Mouse (Mus musculus): Measurements from ENCODE around the gene Il24. TPM values are rescaled to one million over a fixed set of nuclear protein-coding genes. Genes with fewer than 3 reads are reported as not detected.

Gene Il24
- not detected for polyA plus RNA-seq (2014; fragmentation: Illumina TruSeq; extraction: RNeasy Lipid Tissue Mini Kit (QIAGEN cat#74804))

GRCm38 (mm10) chr1:130887354-130887753, at the start of gene Il24:
Gene Il24, minus strand, starts transcription at chr1:130887454.

GRCm38 (mm10) chr1:130911401-130912010, 24.3 kb upstream of the Il24 start, which contains the start of gene Il20:
Gene Il20, minus strand, starts transcription at chr1:130911451.

DNA sequence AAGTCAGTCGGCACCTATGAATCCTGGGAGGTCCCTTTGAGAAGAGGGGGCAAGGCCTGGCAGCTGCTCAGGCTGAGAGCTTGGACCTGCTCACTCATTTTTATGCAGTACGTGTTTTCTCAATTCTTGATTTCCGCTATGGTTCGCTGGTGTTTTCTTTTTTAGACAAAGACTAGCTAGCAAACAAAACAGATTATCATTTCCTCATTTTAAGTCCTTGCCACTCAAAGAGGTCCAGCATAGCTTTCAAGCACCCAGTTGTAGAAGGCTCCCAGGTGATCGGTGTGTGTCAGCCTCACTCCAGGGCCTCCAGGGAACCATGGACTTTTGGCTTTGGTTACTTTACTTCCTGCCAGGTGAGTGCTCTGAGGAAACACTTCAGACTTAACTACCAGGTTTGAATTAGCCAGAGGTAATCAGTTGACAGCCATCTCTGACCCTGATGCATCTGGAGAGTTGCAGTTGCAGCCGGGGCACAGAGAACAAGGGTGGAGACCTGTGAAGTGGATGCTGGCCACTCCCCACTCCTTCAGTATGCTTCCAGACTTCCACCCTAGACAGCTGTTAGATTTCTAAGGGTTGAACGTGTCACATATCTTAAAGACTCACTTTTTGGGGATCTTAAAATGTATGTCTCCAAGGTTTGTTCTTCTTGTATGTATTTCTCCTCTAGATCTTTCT, 21.6 kb downstream of the Il24 start, which contains the start of gene Fcmr:
Gene Fcmr, plus strand, starts transcription at position 129 of the 681 bp plus-strand sequence.

Other genes starting within 250 kb of the Il24 start
- gene C4bp, start 225.8 kb downstream of the Il24 start, polyA plus RNA-seq (2014; fragmentation: Illumina TruSeq; extraction: RNeasy Lipid Tissue Mini Kit (QIAGEN cat#74804)) = 0.20 TPM
- gene Gm29427, start 171.7 kb downstream of the Il24 start, polyA plus RNA-seq (2014; fragmentation: Illumina TruSeq; extraction: RNeasy Lipid Tissue Mini Kit (QIAGEN cat#74804)) = not detected
- gene Yod1, start 170.1 kb downstream of the Il24 start, polyA plus RNA-seq (2014; fragmentation: Illumina TruSeq; extraction: RNeasy Lipid Tissue Mini Kit (QIAGEN cat#74804)) = 20.7 TPM
- 16.1 TPM for gene Pfkfb2, start 158.2 kb downstream of the Il24 start, polyA plus RNA-seq (2014; fragmentation: Illumina TruSeq; extraction: RNeasy Lipid Tissue Mini Kit (QIAGEN cat#74804))
- 0.91 TPM for gene AA986860, start 155.5 kb downstream of the Il24 start, polyA plus RNA-seq (2014; fragmentation: Illumina TruSeq; extraction: RNeasy Lipid Tissue Mini Kit (QIAGEN cat#74804))
- gene Fcamr, start 86.6 kb downstream of the Il24 start, polyA plus RNA-seq (2014; fragmentation: Illumina TruSeq; extraction: RNeasy Lipid Tissue Mini Kit (QIAGEN cat#74804)) = not detected
- 0.23 TPM for gene Pigr, start 60.8 kb downstream of the Il24 start, polyA plus RNA-seq (2014; fragmentation: Illumina TruSeq; extraction: RNeasy Lipid Tissue Mini Kit (QIAGEN cat#74804))
- not detected for gene Fcmr, start 21.8 kb downstream of the Il24 start, polyA plus RNA-seq (2014; fragmentation: Illumina TruSeq; extraction: RNeasy Lipid Tissue Mini Kit (QIAGEN cat#74804))
- gene Il20, start 24.0 kb upstream of the Il24 start, polyA plus RNA-seq (2014; fragmentation: Illumina TruSeq; extraction: RNeasy Lipid Tissue Mini Kit (QIAGEN cat#74804)) = 0.40 TPM
- gene Il19, start 52.7 kb upstream of the Il24 start, polyA plus RNA-seq (2014; fragmentation: Illumina TruSeq; extraction: RNeasy Lipid Tissue Mini Kit (QIAGEN cat#74804)) = not detected
- gene Il10, start 132.4 kb upstream of the Il24 start, polyA plus RNA-seq (2014; fragmentation: Illumina TruSeq; extraction: RNeasy Lipid Tissue Mini Kit (QIAGEN cat#74804)) = not detected
- 37.5 TPM for gene Mapkapk2, start 210.4 kb upstream of the Il24 start, polyA plus RNA-seq (2014; fragmentation: Illumina TruSeq; extraction: RNeasy Lipid Tissue Mini Kit (QIAGEN cat#74804))

Data from ovary, adult 10 weeks (tissue).